8 mouse cellular contexts compared by ENCODE assay signal in genomic region chr14:72602521-72603193, GRCm38 (mm10).
A peak's percentile ranks its signal among the peaks of the same experiment; 100 is the strongest.
DNase-seq lines count a peak whose midpoint lies in the region; ATAC-seq and TF ChIP-seq lines count a peak whose summit lies in the region.

No protein-coding gene starts in this region.

- H3K9me3 ChIP-seq in hindbrain, embryonic 16.5 days (ENCODE audit: control insufficient read depth, low read length) = no peaks in the 10 kb centered on the region

- H3K27me3 ChIP-seq in hindbrain, embryonic 16.5 days (replicated peaks; ENCODE audit: control insufficient read depth, insufficient read depth, low read length) = no peaks in the 10 kb centered on the region

- peak overlapping the region; percentile 66 for H3K4me2 ChIP-seq in hindbrain, embryonic 16.5 days (ENCODE audit: low read length)

- peak; percentile 62 for ATAC-seq in activated CD4-positive, CD25-positive, alpha-beta regulatory T cell, adult 4 months
- ATAC-seq in common myeloid progenitor, adult 5-6 weeks (replicated peaks; ENCODE audit: low read depth, poor library complexity, severe bottlenecking) = peak; percentile 82
- peak; percentile 95 for ATAC-seq in hindbrain, embryonic 16.5 days

- peak overlapping the region; percentile 88 for H3K27ac ChIP-seq in gastrocnemius, adult 2 months
- H3K27ac ChIP-seq in hindbrain, embryonic 16.5 days (ENCODE audit: low read depth, low read length) = peak overlapping the region; percentile 85

- intact Hi-C loops in gastrocnemius, adult 2 months (cut with DNase I) = loop anchor here (5.0 kb wide), 1 partner anchor 105 kb away; no protein-coding TSS in a partner anchor

- no peak for TF ChIP-seq CTCF in gastrocnemius, adult 2 months (IDR thresholded peaks at IDR 0.05)

- peak; percentile 94 for DNase-seq in gastrocnemius, adult 2 months
- peak; percentile 81 for DNase-seq in left cerebral cortex, adult 11 months (ENCODE audit: low spot score)
- DNase-seq in lung, postnatal 36 days = peak; percentile 97
- DNase-seq in retina, embryonic 14.5 days (ENCODE audit: low spot score) = peak; percentile 92
- DNase-seq in thymus, postnatal 36 days = peak; percentile 84 to 89

- peak overlapping the region; percentile 85 for H3K4me3 ChIP-seq in gastrocnemius, adult 2 months
- peak overlapping the region; percentile 60 for H3K4me3 ChIP-seq in hindbrain, embryonic 16.5 days (ENCODE audit: low read length)

- peaks cover 4% of the 10 kb centered on the region; the same call in 1 of the 2 replicates for H3K36me3 ChIP-seq in hindbrain, embryonic 16.5 days (ENCODE audit: control insufficient read depth, insufficient read depth, low read length)

- WGBS in hindbrain, embryonic 16.5 days = 2% methylated on average over 20 of the region's 20 CpGs

- peaks cover 22% of the 10 kb centered on the region for H3K4me1 ChIP-seq in hindbrain, embryonic 16.5 days (ENCODE audit: control insufficient read depth, insufficient read depth, low read depth, low read length)

- peak overlapping the region; percentile 74 for H3K9ac ChIP-seq in hindbrain, embryonic 16.5 days (ENCODE audit: low read depth, low read length)

Comparison
In these comparisons a context has a peak if more than half of its experiments do, and no peak if none do; other contexts are left out.
1. Peak in every context shown above with its lines: DNase-seq, ATAC-seq, H3K4me3 ChIP-seq and H3K27ac ChIP-seq.